Mouse (Mus musculus) bone marrow, adult 2 months (tissue): ENCODE measurements around the gene Limd2. TPM values are rescaled to one million over a fixed set of nuclear protein-coding genes. Genes with fewer than 3 reads are reported as not detected.

ENCODE experiments used
- H3K27ac ChIP-seq: fragments of 200-500 bp; 2 replicates; pipeline ENCODE4 v1.5.1; 2012; ENCODE audit warnings: low read depth, mild to moderate bottlenecking, control low read depth, inconsistent platforms, low read length; ENCODE audit not compliant: control insufficient read depth, poor library complexity, insufficient read depth
- H3K4me1 ChIP-seq: fragments of 200-500 bp; 2 replicates; pipeline ENCODE4 v1.6.1; 2011; ENCODE audit warnings: low read length; ENCODE audit not compliant: control insufficient read depth, insufficient read depth
- H3K4me3 ChIP-seq: fragments of 200-500 bp; replicated peaks from 2 replicates; pipeline ENCODE3; 2011; ENCODE audit warnings: mild to moderate bottlenecking, low read depth, low read length, control low read depth; ENCODE audit not compliant: control insufficient read depth
- CTCF ChIP-seq: fragments of 200-500 bp; IDR thresholded peaks from 2 replicates; pipeline ENCODE4 v1.5.1; 2011; ENCODE audit warnings: low read length, control low read depth; ENCODE audit not compliant: control insufficient read depth, insufficient read depth
- POLR2A ChIP-seq: fragments of 200-500 bp; IDR thresholded peaks from 2 replicates; pipeline ENCODE4 v1.6.1; 2011; ENCODE audit warnings: low read depth, mild to moderate bottlenecking, control low read depth, low read length, borderline replicate concordance; ENCODE audit not compliant: control insufficient read depth
- WGBS: fragments of 180-500 bp; shearing (Covaris S2); methylation state at CpG from one replicate; pipeline ENCODE4 v1.1.7; 2018; 5-methylcytosine and 5-hydroxymethylcytosine counted together
- polyA plus RNA-seq: library from polyadenylated mRNA; stranded (reverse); fragments of >200 nt; gene quantifications from 2 replicates; pipeline ENCODE4 v1.2.4, GENCODE M21; 2011; ENCODE audit warnings: low replicate concordance; ENCODE audit not compliant: missing spikeins, insufficient read depth, insufficient read length

The Limd2 gene
- polyA plus RNA-seq, 1 experiment: 98.2 TPM

DNA sequence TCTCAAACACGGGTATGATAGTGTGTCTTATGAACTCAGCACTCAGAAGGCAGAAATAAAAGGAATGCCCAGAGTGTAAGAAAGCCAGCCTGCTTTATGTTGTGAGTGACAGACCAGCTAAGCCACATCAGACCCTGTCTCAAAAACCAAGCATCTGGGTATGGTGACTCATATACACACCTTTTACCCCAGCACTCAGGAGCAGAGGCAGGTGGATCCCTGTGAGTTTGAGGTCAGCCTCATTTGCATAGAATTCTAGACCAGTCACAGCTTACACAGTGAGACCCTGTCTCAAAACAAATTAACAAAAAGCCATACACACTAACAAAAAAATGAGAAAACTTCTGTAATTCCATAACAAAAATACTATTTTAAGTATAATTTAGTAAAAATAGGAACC is 34.8 kb downstream of the Limd2 start:
- Histone ChIP-seq H3K4me3 (no peak overlapping the region), H3K4me1 (peaks cover 1% of the 10 kb centered on the region; the same call in 1 of the 2 replicates), H3K27ac (no peak overlapping the region)
- TF ChIP-seq CTCF (no peak), POLR2A (no peak)
- 55% methylated on average over 1 of the region's 1 CpGs for WGBS

GRCm38 (mm10) chr11:106124784-106125183 is 35.9 kb downstream of the Limd2 start:
- H3K27ac ChIP-seq: no peak overlapping the region
- H3K4me3 ChIP-seq: no peak overlapping the region
- TF ChIP-seq CTCF: no peak
- peaks cover 1% of the 10 kb centered on the region; the same call in 1 of the 2 replicates for H3K4me1 ChIP-seq
- 57% methylated on average over 4 of the region's 4 CpGs for WGBS

DNA sequence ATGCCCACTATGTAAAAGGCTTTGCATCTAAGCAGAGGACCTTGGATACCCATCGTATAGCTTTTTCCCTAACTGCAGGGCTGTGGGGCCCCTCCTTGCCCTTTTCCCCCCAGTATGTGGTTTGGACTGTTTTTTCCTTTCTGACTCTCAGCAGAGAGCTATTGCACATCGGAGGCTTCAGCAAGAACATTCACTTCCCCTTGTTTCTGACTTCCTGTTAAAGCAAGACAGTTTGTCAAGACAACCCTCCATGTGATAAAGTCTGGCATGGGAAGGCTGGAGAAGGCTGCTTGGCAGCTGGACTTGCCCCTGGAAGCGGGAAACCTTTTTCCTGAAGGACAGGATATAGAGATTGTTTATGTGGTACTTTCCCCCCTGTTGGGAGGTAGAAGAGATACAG is 37.9 kb downstream of the Limd2 start:
- TF ChIP-seq CTCF (no peak), POLR2A (no peak)
- no peak overlapping the region for H3K4me3 ChIP-seq
- H3K4me1 ChIP-seq: peaks cover 1% of the 10 kb centered on the region; the same call in 1 of the 2 replicates
- peak overlapping the region; percentile 61; the same call in 1 of the 2 replicates for H3K27ac ChIP-seq
- 6% methylated on average over 3 of the region's 3 CpGs for WGBS

DNA sequence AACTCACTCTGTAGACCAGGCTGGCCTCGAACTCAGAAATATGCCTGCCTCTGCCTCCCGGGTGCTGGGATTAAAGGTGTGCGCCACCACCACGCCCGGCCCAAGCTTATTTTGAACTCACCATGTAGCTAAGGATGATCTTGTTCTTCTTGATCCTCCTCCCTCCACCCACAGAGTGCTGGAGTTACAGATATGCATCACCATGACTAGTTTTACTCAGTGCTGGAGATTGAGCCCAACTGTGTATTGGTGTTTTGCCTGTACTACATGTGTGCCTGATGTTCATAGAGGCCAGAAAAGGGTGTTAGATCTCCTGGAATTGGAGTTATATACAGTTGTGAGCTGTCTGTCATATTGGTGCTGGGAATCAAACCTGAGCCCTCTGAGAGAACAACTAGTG is 38.4 kb downstream of the Limd2 start:
- 64% methylated on average over 5 of the region's 5 CpGs for WGBS
- Histone ChIP-seq H3K4me1 (peaks cover 1% of the 10 kb centered on the region; the same call in 1 of the 2 replicates), H3K4me3 (no peak overlapping the region), H3K27ac (peak overlapping the region; percentile 83)
- TF ChIP-seq CTCF: no peak
- no peak for TF ChIP-seq POLR2A

GRCm38 (mm10) chr11:106111688-106112087 is 49.0 kb downstream of the Limd2 start:
- TF ChIP-seq POLR2A (no peak), CTCF (no peak)
- Histone ChIP-seq H3K4me1 (no peaks in the 10 kb centered on the region; the same call in 1 of the 2 replicates), H3K27ac (no peak overlapping the region), H3K4me3 (no peak overlapping the region)

Other genes starting within 250 kb of the Limd2 start
- gene Cyb561, start 207.5 kb downstream of the Limd2 start, polyA plus RNA-seq: 1.4 and 1.8 TPM in 2 replicates
- gene Ace, start 192.9 kb downstream of the Limd2 start, polyA plus RNA-seq: 1.8 and 3.9 TPM in 2 replicates
- not detected in 2 replicates for gene Ace3, start 166.2 kb downstream of the Limd2 start, polyA plus RNA-seq
- gene Kcnh6, start 152.7 kb downstream of the Limd2 start, polyA plus RNA-seq: not detected in 2 replicates
- gene Dcaf7, start 124.0 kb downstream of the Limd2 start, polyA plus RNA-seq: 15.9 and 16.9 TPM in 2 replicates
- gene Taco1, start 94.8 kb downstream of the Limd2 start, polyA plus RNA-seq: 6.6 and 11.8 TPM in 2 replicates
- 7.3 and 14.4 TPM in 2 replicates for gene Map3k3, start 76.2 kb downstream of the Limd2 start, polyA plus RNA-seq
- not detected in 2 replicates for gene Gm10840, start within 50 bp of the Limd2 start, polyA plus RNA-seq
- gene Strada, start 41.3 kb upstream of the Limd2 start, polyA plus RNA-seq: 9.2 and 21.7 TPM in 2 replicates
- gene Ccdc47, start 55.5 kb upstream of the Limd2 start, polyA plus RNA-seq: 24.4 and 27.9 TPM in 2 replicates
- 20.2 and 33.5 TPM in 2 replicates for gene Ddx42, start 56.1 kb upstream of the Limd2 start, polyA plus RNA-seq
- 27.2 and 48.5 TPM in 2 replicates for gene Ftsj3, start 95.2 kb upstream of the Limd2 start, polyA plus RNA-seq
- gene Psmc5, start 95.3 kb upstream of the Limd2 start, polyA plus RNA-seq: 74.3 and 96.0 TPM in 2 replicates
- 52.2 and 76.9 TPM in 2 replicates for gene Smarcd2, start 112.1 kb upstream of the Limd2 start, polyA plus RNA-seq
- gene Tcam1, start 115.8 kb upstream of the Limd2 start, polyA plus RNA-seq: not detected in 2 replicates
- not detected in 2 replicates for gene Gh, start 141.0 kb upstream of the Limd2 start, polyA plus RNA-seq
- 130 and 270 TPM in 2 replicates for gene Cd79b, start 153.9 kb upstream of the Limd2 start, polyA plus RNA-seq
- 0.63 and 1.6 TPM in 2 replicates for gene Scn4a, start 192.4 kb upstream of the Limd2 start, polyA plus RNA-seq
- gene Prr29, start 204.6 kb upstream of the Limd2 start, polyA plus RNA-seq: not detected in 2 replicates
- gene Icam2, start 227.2 kb upstream of the Limd2 start, polyA plus RNA-seq: 6.2 and 23.4 TPM in 2 replicates